ENCODE assay signal across 8 mouse cellular contexts in the genomic region with DNA sequence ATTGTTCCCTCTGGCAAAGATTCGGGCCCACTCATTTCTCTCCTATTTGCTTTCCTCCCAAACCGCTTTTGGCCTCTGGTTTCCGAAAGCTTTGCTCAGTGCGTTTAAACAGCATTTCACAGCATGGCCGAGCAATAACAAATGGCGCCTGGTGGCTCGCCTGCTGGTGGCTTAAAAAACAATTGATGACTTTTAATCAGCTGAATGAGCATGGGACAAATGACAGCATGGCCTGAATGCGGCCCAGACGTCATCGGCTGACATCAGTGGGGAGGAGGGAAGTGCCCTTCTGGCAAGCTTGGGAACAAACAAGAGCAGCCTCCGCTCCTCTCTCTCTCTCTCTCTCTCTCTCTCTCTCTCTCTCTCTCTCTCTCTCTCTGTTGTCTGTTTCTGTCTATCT.
DNase-seq lines count a peak whose midpoint lies in the region; ATAC-seq lines count a peak whose summit lies in the region.

No protein-coding gene starts in this region.

- no peaks in the 10 kb centered on the region for H3K36me3 ChIP-seq in heart, embryonic 11.5 days (ENCODE audit: control insufficient read depth, insufficient read depth, low read length)
- H3K36me3 ChIP-seq in limb, embryonic 10.5 days: no peaks in the 10 kb centered on the region
- no peaks in the 10 kb centered on the region for H3K36me3 ChIP-seq in neural tube, embryonic 15.5 days
- no peaks in the 10 kb centered on the region for H3K36me3 ChIP-seq in intestine, embryonic 16.5 days (ENCODE audit: control insufficient read depth, insufficient read depth, low read length)

- no peak overlapping the region; the same call in 1 of the 2 replicates for H3K4me2 ChIP-seq in heart, embryonic 11.5 days
- H3K4me2 ChIP-seq in neural tube, embryonic 15.5 days: 0 out of 2 replicates have a peak overlapping the region, but pooled peaks have one; percentile 23
- H3K4me2 ChIP-seq in intestine, embryonic 16.5 days (ENCODE audit: low read depth, low read length): no peak overlapping the region

- ATAC-seq in heart, embryonic 11.5 days (replicated peaks; ENCODE audit: insufficient number of reproducible peaks, low FRiP score, low TSS enrichment): no peak
- 0 out of 2 replicates have a peak, but pooled peaks have one; percentile 64 for ATAC-seq in neural tube, embryonic 15.5 days (ENCODE audit: low FRiP score)
- no peak for ATAC-seq in intestine, embryonic 16.5 days

- peaks cover 6% of the 10 kb centered on the region; the same call in 1 of the 2 replicates for H3K27me3 ChIP-seq in heart, embryonic 11.5 days (ENCODE audit: control insufficient read depth, insufficient read depth, low read length)
- H3K27me3 ChIP-seq in limb, embryonic 10.5 days (ENCODE audit: low read depth, poor library complexity, severe bottlenecking): peaks cover 89% of the 10 kb centered on the region
- H3K27me3 ChIP-seq in neural tube, embryonic 15.5 days (replicated peaks): peaks cover 6% of the 10 kb centered on the region; the same call in 1 of the 2 replicates
- H3K27me3 ChIP-seq in intestine, embryonic 16.5 days (replicated peaks; ENCODE audit: control insufficient read depth, insufficient read depth, low read length): no peaks in the 10 kb centered on the region

- H3K4me1 ChIP-seq in heart, embryonic 11.5 days (ENCODE audit: control insufficient read depth, insufficient read depth, low read length): no peaks in the 10 kb centered on the region
- H3K4me1 ChIP-seq in limb, embryonic 10.5 days: peaks cover 21% of the 10 kb centered on the region
- H3K4me1 ChIP-seq in neural tube, embryonic 15.5 days: peaks cover 8% of the 10 kb centered on the region; the same call in 1 of the 2 replicates
- no peaks in the 10 kb centered on the region for H3K4me1 ChIP-seq in intestine, embryonic 16.5 days (ENCODE audit: control insufficient read depth, insufficient read depth, low read length)

- no peak overlapping the region for H3K27ac ChIP-seq in heart, embryonic 11.5 days (ENCODE audit: low read depth, low read length)
- H3K27ac ChIP-seq in limb, embryonic 10.5 days: peak overlapping the region; percentile 42; the same call in 1 of the 2 replicates
- no peak overlapping the region for H3K27ac ChIP-seq in neural tube, embryonic 15.5 days (replicated peaks)
- H3K27ac ChIP-seq in intestine, embryonic 16.5 days (ENCODE audit: low read length): no peak overlapping the region

- intact Hi-C loops in heart, postnatal 10 days (cut with DNase I): no loop called here

- no peak overlapping the region for H3K4me3 ChIP-seq in heart, embryonic 11.5 days (ENCODE audit: low read depth, low read length)
- H3K4me3 ChIP-seq in limb, embryonic 10.5 days: no peak overlapping the region
- no peak overlapping the region for H3K4me3 ChIP-seq in neural tube, embryonic 15.5 days (replicated peaks)
- no peak overlapping the region for H3K4me3 ChIP-seq in intestine, embryonic 16.5 days (ENCODE audit: low read length)

- 23% methylated on average over 11 of the region's 11 CpGs for WGBS in heart, embryonic 11.5 days (ENCODE audit: insufficient replicate concordance)
- 16% methylated on average over 11 of the region's 11 CpGs for WGBS in limb, embryonic 10.5 days
- 15% methylated on average over 10 of the region's 11 CpGs for WGBS in neural tube, embryonic 15.5 days
- WGBS in intestine, embryonic 16.5 days: 32% methylated on average over 11 of the region's 11 CpGs

- H3K9me3 ChIP-seq in heart, embryonic 11.5 days (replicated peaks; ENCODE audit: control insufficient read depth, low read length): no peaks in the 10 kb centered on the region
- H3K9me3 ChIP-seq in limb, embryonic 10.5 days (replicated peaks): no peaks in the 10 kb centered on the region
- no peaks in the 10 kb centered on the region for H3K9me3 ChIP-seq in neural tube, embryonic 15.5 days (replicated peaks)
- no peaks in the 10 kb centered on the region for H3K9me3 ChIP-seq in intestine, embryonic 16.5 days (ENCODE audit: control insufficient read depth, low read length)

- DNase-seq in heart, adult 11 months: peak; percentile 95
- DNase-seq in embryo, embryonic 10.5 days (ENCODE audit: low spot score): peak; percentile 66
- DNase-seq in heart, postnatal 10 days: peak; percentile 62 to 74
- no peak for DNase-seq in limb, embryonic 10.5 days (ENCODE audit: low spot score)
- DNase-seq in testis, postnatal 14 days (ENCODE audit: low spot score): no peak

- no peak overlapping the region for H3K9ac ChIP-seq in heart, embryonic 11.5 days (ENCODE audit: low read depth, low read length)
- H3K9ac ChIP-seq in neural tube, embryonic 15.5 days (replicated peaks): no peak overlapping the region
- H3K9ac ChIP-seq in intestine, embryonic 16.5 days (ENCODE audit: low read depth, low read length): no peak overlapping the region

Comparison
In these comparisons a context has a peak if more than half of its experiments do, and no peak if none do; other contexts are left out.
1. DNase-seq: peak in heart, adult 11 months (single experiment), embryo, embryonic 10.5 days (single experiment) and heart, postnatal 10 days (2 of 2); none in limb, embryonic 10.5 days (single experiment) and testis, postnatal 14 days (single experiment).